Mouse (Mus musculus) naive thymus-derived CD4-positive, alpha-beta T cell, adult 2 months (primary cell): ENCODE data around the gene Cers6.

Source experiments
- DNase-seq: peaks from one replicate; pipeline ENCODE4 v3.0.0-alpha.2; 2011; ENCODE audit warnings: low read depth

Cers6 gene

GRCm38 (mm10) chr2:69019821-69020489 is 158.7 kb downstream of the Cers6 start:
- no peak for DNase-seq

- DNase-seq, result no peak
Observed at GRCm38 (mm10) chr2:69020636-69021310, 159.5 kb downstream of the Cers6 start.

GRCm38 (mm10) chr2:69021516-69021915 is 160.3 kb downstream of the Cers6 start:
- DNase-seq, result no peak

- DNase-seq, result no peak
Observed at GRCm38 (mm10) chr2:69024856-69025255, 163.6 kb downstream of the Cers6 start.

- no peak for DNase-seq
Observed at GRCm38 (mm10) chr2:69032562-69032961, 171.3 kb downstream of the Cers6 start.

- DNase-seq, result no peak
Observed at GRCm38 (mm10) chr2:69035457-69035856, 174.2 kb downstream of the Cers6 start.

GRCm38 (mm10) chr2:69037362-69037761 is 176.1 kb downstream of the Cers6 start:
- DNase-seq, result no peak

- DNase-seq, result no peak
Observed at GRCm38 (mm10) chr2:69042327-69043106, 181.3 kb downstream of the Cers6 start.

- DNase-seq, result peak; percentile 81
Observed at GRCm38 (mm10) chr2:69043431-69044118, 182.3 kb downstream of the Cers6 start.

GRCm38 (mm10) chr2:69045926-69046325 is 184.7 kb downstream of the Cers6 start:
- no peak for DNase-seq

- DNase-seq, result no peak
Observed at GRCm38 (mm10) chr2:69047297-69047696, 186.1 kb downstream of the Cers6 start.

- no peak for DNase-seq
Observed at GRCm38 (mm10) chr2:69047805-69048204, 186.6 kb downstream of the Cers6 start.

GRCm38 (mm10) chr2:69049179-69049578 is 187.9 kb downstream of the Cers6 start:
- DNase-seq, result no peak

- no peak for DNase-seq
Observed at GRCm38 (mm10) chr2:69050189-69050588, 188.9 kb downstream of the Cers6 start.

GRCm38 (mm10) chr2:69051596-69051995 is 190.4 kb downstream of the Cers6 start:
- no peak for DNase-seq

GRCm38 (mm10) chr2:69053210-69053858 is 192.1 kb downstream of the Cers6 start:
- DNase-seq, result no peak

- DNase-seq, result no peak
Observed at GRCm38 (mm10) chr2:69054279-69054678, 193.0 kb downstream of the Cers6 start.

- DNase-seq, result no peak
Observed at GRCm38 (mm10) chr2:69055174-69055573, 193.9 kb downstream of the Cers6 start.

- DNase-seq, result peak; percentile 66
Observed at GRCm38 (mm10) chr2:69061313-69061712, 200.1 kb downstream of the Cers6 start.

- DNase-seq, result no peak
Observed at GRCm38 (mm10) chr2:69061910-69062689, 200.9 kb downstream of the Cers6 start.

- no peak for DNase-seq
Observed at GRCm38 (mm10) chr2:69064759-69065158, 203.5 kb downstream of the Cers6 start.
